Mouse (Mus musculus) midbrain, embryonic 15.5 days (tissue): ENCODE measurements around the gene Sipa1l1. TPM values are rescaled to one million over a fixed set of nuclear protein-coding genes. Genes with fewer than 3 reads are reported as not detected.

ENCODE experiments used
- ATAC-seq: fragments of 200-750 bp; cut with Nextera tagmentation; replicated peaks from 2 replicates; pipeline ENCODE4 v1.8.0; 2017; ENCODE audit warnings: moderate TSS enrichment
- H3K27ac ChIP-seq: fragments of 300-500 bp; sonication (generic); 2 replicates; pipeline ENCODE4 v1.5.1; 2015; ENCODE audit warnings: mild to moderate bottlenecking, inconsistent platforms
- H3K27me3 ChIP-seq: fragments of 300-500 bp; sonication (generic); replicated peaks from 2 replicates; pipeline ENCODE4 v1.6.1; 2015; ENCODE audit warnings: inconsistent platforms
- H3K36me3 ChIP-seq: fragments of 300-500 bp; sonication (generic); replicated peaks from 2 replicates; pipeline ENCODE4 v1.6.1; 2015; ENCODE audit warnings: inconsistent platforms
- H3K4me1 ChIP-seq: fragments of 300-500 bp; sonication (generic); 2 replicates; pipeline ENCODE4 v1.6.1; 2015; ENCODE audit warnings: inconsistent platforms
- H3K4me2 ChIP-seq: fragments of 300-500 bp; sonication (generic); 2 replicates; pipeline ENCODE4 v1.6.1; 2015; ENCODE audit warnings: inconsistent platforms, mild to moderate bottlenecking, moderate library complexity
- H3K4me3 ChIP-seq: fragments of 300-500 bp; sonication (generic); 2 replicates; pipeline ENCODE4 v1.5.1; 2015; ENCODE audit warnings: mild to moderate bottlenecking, inconsistent platforms
- H3K9ac ChIP-seq: fragments of 300-500 bp; sonication (generic); 2 replicates; pipeline ENCODE4 v1.6.1; 2015; ENCODE audit warnings: mild to moderate bottlenecking, inconsistent platforms
- H3K9me3 ChIP-seq: fragments of 300-500 bp; sonication (generic); 2 replicates; pipeline ENCODE4 v1.6.1; 2016; ENCODE audit warnings: inconsistent platforms
- WGBS: fragments of 180-500 bp; shearing (Covaris S2); methylation state at CpG from one replicate; pipeline ENCODE4 v1.1.7; 2015; ENCODE audit warnings: mixed read lengths; 5-methylcytosine and 5-hydroxymethylcytosine counted together
- polyA plus RNA-seq: library from polyadenylated mRNA; unstranded; fragments of >200 nt; fragmentation: Nextera tagmentation; extraction: Ambion mirVana; gene quantifications from 2 replicates; pipeline ENCODE4 v1.2.1, GENCODE M21; 2015

Gene Sipa1l1
- polyA plus RNA-seq, 1 experiment from 2014 or later: 13.5 TPM

DNA sequence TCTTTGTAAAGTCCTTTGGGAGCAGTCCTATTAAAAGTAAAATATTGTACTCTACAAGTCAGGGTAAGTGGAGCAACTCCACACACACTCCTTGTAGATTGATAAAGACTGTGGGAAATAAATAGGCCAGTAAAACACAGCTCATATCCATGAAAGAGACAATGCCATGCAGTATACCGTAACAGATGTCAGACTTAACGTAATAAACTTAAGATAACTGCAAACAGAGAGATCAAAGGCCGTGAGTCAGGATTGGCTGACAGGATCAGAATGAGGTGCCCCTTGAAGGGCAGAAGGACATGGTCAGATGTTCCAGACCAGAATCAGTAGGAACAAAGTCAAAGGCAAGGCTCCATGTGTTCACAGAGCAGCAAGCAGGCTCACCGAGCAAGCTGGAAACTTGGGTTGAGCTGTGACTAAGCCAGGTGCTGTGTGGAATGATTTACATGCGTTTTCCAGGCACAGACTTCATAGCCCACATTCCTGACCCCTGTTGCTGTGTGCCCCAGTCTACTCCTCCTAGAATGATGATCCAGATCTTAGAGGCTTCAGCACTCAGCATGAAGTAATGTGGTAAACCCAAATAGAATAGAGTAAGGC lies 196.3 kb downstream of the Sipa1l1 start:
- Histone ChIP-seq H3K27ac (no peak overlapping the region), H3K9ac (no peak overlapping the region), H3K27me3 (no peaks in the 10 kb centered on the region), H3K4me2 (no peak overlapping the region), H3K4me3 (no peak overlapping the region), H3K4me1 (0 out of 2 replicates have a peak, but pooled peaks cover 8% of the 10 kb centered on the region), H3K9me3 (no peaks in the 10 kb centered on the region), H3K36me3 (no peaks in the 10 kb centered on the region)
- 59% methylated on average over 5 of the region's 5 CpGs for WGBS
- no peak for ATAC-seq

GRCm38 (mm10) chr12:82366754-82367153 lies 197.6 kb downstream of the Sipa1l1 start:
- Histone ChIP-seq H3K27me3 (no peaks in the 10 kb centered on the region), H3K36me3 (no peaks in the 10 kb centered on the region)
- 95% methylated on average over 6 of the region's 6 CpGs for WGBS

GRCm38 (mm10) chr12:82367345-82367744 lies 198.2 kb downstream of the Sipa1l1 start:
- WGBS: 93% methylated on average over 2 of the region's 2 CpGs

More at GRCm38 (mm10) chr12:82366754-82367153, 197.6 kb downstream of the Sipa1l1 start:
- H3K9me3 ChIP-seq: no peaks in the 10 kb centered on the region
- H3K9ac ChIP-seq: no peak overlapping the region
- H3K4me1 ChIP-seq: 0 out of 2 replicates have a peak, but pooled peaks cover 8% of the 10 kb centered on the region
- no peak for ATAC-seq
- no peak overlapping the region for H3K4me2 ChIP-seq
- no peak overlapping the region for H3K27ac ChIP-seq
- H3K4me3 ChIP-seq: no peak overlapping the region

DNA sequence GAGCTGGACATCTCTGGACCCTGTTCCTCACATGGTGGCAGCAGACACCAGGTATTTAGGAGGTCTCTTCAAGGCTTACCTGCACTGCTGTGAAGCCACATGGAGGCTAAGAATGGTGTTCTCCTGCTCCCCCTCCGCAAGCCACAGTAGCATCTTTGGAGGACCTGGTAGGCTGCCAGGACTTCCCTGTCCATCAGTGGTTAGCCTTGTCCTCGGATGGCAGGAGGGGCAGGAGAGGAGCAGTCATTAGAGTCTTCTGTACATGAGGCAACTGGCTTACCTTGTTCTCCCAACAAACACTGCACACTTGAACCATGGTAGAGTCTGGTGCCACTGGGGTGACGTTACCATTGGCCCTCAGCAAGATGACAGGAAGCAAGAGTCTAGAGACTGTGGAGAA lies 198.9 kb downstream of the Sipa1l1 start:
- H3K27ac ChIP-seq: no peak overlapping the region
- no peaks in the 10 kb centered on the region for H3K9me3 ChIP-seq
- H3K4me3 ChIP-seq: no peak overlapping the region
- H3K27me3 ChIP-seq: no peaks in the 10 kb centered on the region
- 89% methylated on average over 3 of the region's 3 CpGs for WGBS
- no peaks in the 10 kb centered on the region for H3K36me3 ChIP-seq
- ATAC-seq: no peak
- H3K9ac ChIP-seq: no peak overlapping the region
- no peak overlapping the region for H3K4me2 ChIP-seq
- H3K4me1 ChIP-seq: 0 out of 2 replicates have a peak, but pooled peaks cover 8% of the 10 kb centered on the region

More at GRCm38 (mm10) chr12:82367345-82367744, 198.2 kb downstream of the Sipa1l1 start:
- H3K4me1 ChIP-seq: 0 out of 2 replicates have a peak, but pooled peaks cover 8% of the 10 kb centered on the region
- no peak overlapping the region for H3K4me3 ChIP-seq
- no peak overlapping the region for H3K9ac ChIP-seq
- no peak overlapping the region for H3K4me2 ChIP-seq
- H3K36me3 ChIP-seq: no peaks in the 10 kb centered on the region
- H3K27me3 ChIP-seq: no peaks in the 10 kb centered on the region
- H3K27ac ChIP-seq: no peak overlapping the region
- no peaks in the 10 kb centered on the region for H3K9me3 ChIP-seq
- no peak for ATAC-seq

DNA sequence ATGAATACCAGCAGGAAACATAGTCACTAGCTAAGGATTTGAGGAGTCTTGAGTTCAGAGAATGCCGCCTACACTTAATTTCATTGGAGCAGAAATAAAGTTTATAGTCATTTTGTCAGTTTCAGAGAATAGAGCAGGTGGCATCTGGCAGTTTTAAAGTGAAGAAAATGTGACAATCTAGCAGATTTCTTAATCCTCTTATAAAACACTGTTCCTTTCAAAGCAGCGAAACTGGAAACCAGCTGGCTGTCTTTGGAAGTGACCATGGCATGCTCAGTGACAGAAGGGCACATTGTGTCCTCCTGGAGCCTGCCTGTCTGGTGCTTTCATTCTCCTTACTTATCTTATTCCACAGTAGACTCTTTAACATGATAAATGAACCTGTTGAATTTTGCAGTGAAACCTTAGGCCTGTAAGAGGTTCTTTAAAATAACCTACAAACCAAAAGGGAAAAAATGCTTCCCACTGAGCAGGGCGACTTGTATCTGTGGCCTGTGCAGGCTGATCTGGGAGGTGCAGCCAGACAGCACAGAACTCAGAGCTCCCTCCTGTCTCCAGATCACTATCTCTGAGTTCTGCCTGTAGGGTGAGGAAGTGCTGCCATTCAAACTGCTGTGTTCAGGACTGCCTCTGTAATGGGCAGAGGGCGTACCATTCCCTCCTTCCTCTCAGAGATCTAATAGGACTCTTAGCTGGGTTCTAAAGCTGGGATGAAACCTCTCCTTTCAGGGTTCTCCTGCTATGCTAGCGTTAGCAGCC lies 200.5 kb downstream of the Sipa1l1 start:
- ATAC-seq: no peak; the same call in 1 of the 2 replicates
- Histone ChIP-seq H3K9me3 (no peaks in the 10 kb centered on the region), H3K36me3 (no peaks in the 10 kb centered on the region), H3K4me3 (no peak overlapping the region), H3K27ac (no peak overlapping the region), H3K9ac (no peak overlapping the region), H3K4me1 (peaks cover 13% of the 10 kb centered on the region), H3K27me3 (no peaks in the 10 kb centered on the region), H3K4me2 (no peak overlapping the region)
- 32% methylated on average over 5 of the region's 5 CpGs for WGBS

- 68% methylated on average over 3 of the region's 3 CpGs for WGBS
- H3K27me3 ChIP-seq: no peaks in the 10 kb centered on the region
- H3K27ac ChIP-seq: no peak overlapping the region
- H3K4me1 ChIP-seq: peaks cover 13% of the 10 kb centered on the region
- ATAC-seq: no peak
- H3K4me2 ChIP-seq: no peak overlapping the region
- no peaks in the 10 kb centered on the region for H3K36me3 ChIP-seq
- no peak overlapping the region for H3K4me3 ChIP-seq
- H3K9ac ChIP-seq: no peak overlapping the region
- H3K9me3 ChIP-seq: no peaks in the 10 kb centered on the region
These were observed 202.1 kb downstream of the Sipa1l1 start for GRCm38 (mm10) chr12:82371266-82371665.

DNA sequence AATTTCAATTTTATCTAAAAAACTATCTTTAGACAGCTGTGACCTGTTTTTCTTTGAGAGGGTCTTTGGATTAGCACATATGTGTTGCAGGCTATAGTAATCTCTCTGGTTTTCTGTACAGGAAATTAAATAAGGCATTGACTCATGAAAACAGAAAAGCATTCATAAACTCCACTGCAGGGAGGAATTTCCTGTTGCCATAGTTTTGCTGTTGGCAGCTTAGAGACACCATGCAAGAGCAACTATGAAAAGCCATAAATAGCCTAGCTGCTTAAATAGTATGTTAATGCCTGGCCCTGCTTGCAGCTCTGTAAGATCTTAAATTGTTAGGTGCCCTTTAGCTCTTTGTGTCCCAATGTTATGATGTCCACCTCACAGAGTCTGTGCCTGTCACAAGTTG lies 204.9 kb downstream of the Sipa1l1 start:
- no peaks in the 10 kb centered on the region for H3K9me3 ChIP-seq
- H3K27me3 ChIP-seq: no peaks in the 10 kb centered on the region
- H3K4me3 ChIP-seq: no peak overlapping the region
- no peak for ATAC-seq
- H3K9ac ChIP-seq: no peak overlapping the region
- H3K4me2 ChIP-seq: no peak overlapping the region
- no peak overlapping the region for H3K27ac ChIP-seq
- no peaks in the 10 kb centered on the region for H3K36me3 ChIP-seq
- H3K4me1 ChIP-seq: peaks cover 13% of the 10 kb centered on the region

GRCm38 (mm10) chr12:82382932-82383331 lies 213.8 kb downstream of the Sipa1l1 start:
- Histone ChIP-seq H3K4me1 (no peaks in the 10 kb centered on the region), H3K36me3 (no peaks in the 10 kb centered on the region), H3K9ac (no peak overlapping the region), H3K27ac (no peak overlapping the region), H3K4me3 (no peak overlapping the region), H3K9me3 (no peaks in the 10 kb centered on the region), H3K27me3 (no peaks in the 10 kb centered on the region), H3K4me2 (no peak overlapping the region)
- 80% methylated on average over 3 of the region's 3 CpGs for WGBS
- ATAC-seq: no peak

GRCm38 (mm10) chr12:82384719-82385118 lies 215.6 kb downstream of the Sipa1l1 start:
- H3K9ac ChIP-seq: no peak overlapping the region
- no peak for ATAC-seq
- H3K36me3 ChIP-seq: no peaks in the 10 kb centered on the region
- H3K9me3 ChIP-seq: no peaks in the 10 kb centered on the region
- H3K4me3 ChIP-seq: no peak overlapping the region
- 70% methylated on average over 8 of the region's 8 CpGs for WGBS
- no peaks in the 10 kb centered on the region for H3K4me1 ChIP-seq
- no peak overlapping the region for H3K4me2 ChIP-seq
- H3K27ac ChIP-seq: no peak overlapping the region
- no peaks in the 10 kb centered on the region for H3K27me3 ChIP-seq

GRCm38 (mm10) chr12:82387042-82387441 lies 217.9 kb downstream of the Sipa1l1 start:
- no peak for ATAC-seq
- no peaks in the 10 kb centered on the region for H3K36me3 ChIP-seq
- H3K4me1 ChIP-seq: no peaks in the 10 kb centered on the region
- H3K9me3 ChIP-seq: no peaks in the 10 kb centered on the region
- no peak overlapping the region for H3K9ac ChIP-seq
- H3K27me3 ChIP-seq: no peaks in the 10 kb centered on the region
- H3K27ac ChIP-seq: no peak overlapping the region
- WGBS: 67% methylated on average over 3 of the region's 3 CpGs
- no peak overlapping the region for H3K4me2 ChIP-seq
- H3K4me3 ChIP-seq: no peak overlapping the region

- no peak overlapping the region for H3K4me3 ChIP-seq
- no peak overlapping the region for H3K27ac ChIP-seq
- no peaks in the 10 kb centered on the region for H3K36me3 ChIP-seq
- H3K27me3 ChIP-seq: no peaks in the 10 kb centered on the region
- no peak for ATAC-seq
- 91% methylated on average over 3 of the region's 3 CpGs for WGBS
- H3K4me2 ChIP-seq: no peak overlapping the region
- no peak overlapping the region for H3K9ac ChIP-seq
- no peaks in the 10 kb centered on the region for H3K4me1 ChIP-seq
- H3K9me3 ChIP-seq: no peaks in the 10 kb centered on the region
These were observed 218.5 kb downstream of the Sipa1l1 start for GRCm38 (mm10) chr12:82387647-82388046.

DNA sequence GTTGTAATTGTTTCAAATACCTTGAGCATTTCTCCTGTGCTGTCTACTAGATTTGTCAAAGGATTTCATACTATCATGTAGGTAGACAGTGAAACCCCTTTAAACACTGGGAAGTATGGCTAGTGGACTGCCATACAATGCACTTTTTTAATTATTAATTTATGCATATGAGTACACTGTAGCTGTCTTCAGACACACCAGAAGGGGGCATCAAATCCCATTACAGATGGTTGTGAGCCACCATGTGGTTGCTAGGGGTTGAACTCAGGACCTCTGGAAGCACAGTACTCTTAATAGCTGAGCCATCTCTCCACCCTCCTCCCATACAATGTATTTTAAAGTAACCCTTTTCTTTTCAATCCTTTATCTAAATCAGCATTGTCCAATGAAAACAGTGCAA lies 219.0 kb downstream of the Sipa1l1 start:
- H3K4me2 ChIP-seq: no peak overlapping the region
- H3K4me1 ChIP-seq: no peaks in the 10 kb centered on the region
- H3K9ac ChIP-seq: no peak overlapping the region
- H3K36me3 ChIP-seq: no peaks in the 10 kb centered on the region
- H3K27me3 ChIP-seq: no peaks in the 10 kb centered on the region
- H3K4me3 ChIP-seq: no peak overlapping the region
- H3K27ac ChIP-seq: no peak overlapping the region
- no peaks in the 10 kb centered on the region for H3K9me3 ChIP-seq
- ATAC-seq: no peak
